7 mouse cellular contexts compared by ENCODE assay signal in genomic region chr7:66912866-66913265, GRCm38 (mm10).
A peak's percentile ranks its signal among the peaks of the same experiment; 100 is the strongest.
DNase-seq lines count a peak whose midpoint lies in the region; ATAC-seq and TF ChIP-seq lines count a peak whose summit lies in the region.

No protein-coding gene starts in this region.

- H3K9me3 ChIP-seq in embryonic facial prominence, embryonic 14.5 days (ENCODE audit: control insufficient read depth, low read length), result no peaks in the 10 kb centered on the region
- H3K9me3 ChIP-seq in heart, postnatal 0 days (replicated peaks; ENCODE audit: control insufficient read depth, low read length), result no peaks in the 10 kb centered on the region
- H3K9me3 ChIP-seq in stomach, postnatal 0 days (ENCODE audit: control insufficient read depth, low read length), result no peaks in the 10 kb centered on the region
- H3K9me3 ChIP-seq in liver, postnatal 0 days (ENCODE audit: low read length), result no peaks in the 10 kb centered on the region

- H3K36me3 ChIP-seq in embryonic facial prominence, embryonic 14.5 days (ENCODE audit: control insufficient read depth, insufficient read depth, low read length), result peaks cover 11% of the 10 kb centered on the region; the same call in 1 of the 2 replicates
- H3K36me3 ChIP-seq in heart, postnatal 0 days (replicated peaks; ENCODE audit: control insufficient read depth, insufficient read depth, low read length), result no peaks in the 10 kb centered on the region
- H3K36me3 ChIP-seq in stomach, postnatal 0 days (ENCODE audit: control insufficient read depth, insufficient read depth, low read length), result no peaks in the 10 kb centered on the region
- no peaks in the 10 kb centered on the region for H3K36me3 ChIP-seq in liver, postnatal 0 days (replicated peaks; ENCODE audit: insufficient read depth, low read length)

- TF ChIP-seq CTCF in heart, postnatal 0 days (IDR thresholded peaks at IDR 0.05; ENCODE audit: low read depth), result no peak
- no peak for TF ChIP-seq CTCF in stomach, postnatal 0 days (IDR thresholded peaks at IDR 0.05; ENCODE audit: low read depth)
- no peak for TF ChIP-seq CTCF in liver, postnatal 0 days (IDR thresholded peaks at IDR 0.05; ENCODE audit: low read depth)

- TF ChIP-seq EP300 in heart, postnatal 0 days (IDR thresholded peaks at IDR 0.05; ENCODE audit: low read depth), result no peak
- no peak for TF ChIP-seq EP300 in stomach, postnatal 0 days (optimal IDR thresholded peaks at IDR 0.05)
- no peak for TF ChIP-seq EP300 in liver, postnatal 0 days (IDR thresholded peaks at IDR 0.05; ENCODE audit: low read depth)

- WGBS in embryonic facial prominence, embryonic 14.5 days, result 35% methylated on average over 5 of the region's 5 CpGs
- 14% methylated on average over 5 of the region's 5 CpGs for WGBS in heart, postnatal 0 days
- 33% methylated on average over 5 of the region's 5 CpGs for WGBS in stomach, postnatal 0 days
- WGBS in liver, postnatal 0 days (ENCODE audit: insufficient replicate concordance), result 39% methylated on average over 5 of the region's 5 CpGs

- no peak overlapping the region for H3K4me3 ChIP-seq in embryonic facial prominence, embryonic 14.5 days (ENCODE audit: low read depth, low read length)
- no peak overlapping the region for H3K4me3 ChIP-seq in heart, postnatal 0 days (ENCODE audit: low read depth, low read length)
- no peak overlapping the region for H3K4me3 ChIP-seq in stomach, postnatal 0 days (ENCODE audit: low read depth, low read length)
- no peak overlapping the region for H3K4me3 ChIP-seq in liver, postnatal 0 days (ENCODE audit: low read depth, low read length)

- H3K4me2 ChIP-seq in embryonic facial prominence, embryonic 14.5 days (ENCODE audit: low read depth, low read length), result no peak overlapping the region
- no peak overlapping the region for H3K4me2 ChIP-seq in heart, postnatal 0 days (ENCODE audit: low read depth, low read length)
- H3K4me2 ChIP-seq in stomach, postnatal 0 days (replicated peaks; ENCODE audit: low read depth), result no peak overlapping the region
- no peak overlapping the region for H3K4me2 ChIP-seq in liver, postnatal 0 days (ENCODE audit: low read depth, low read length)

- no peaks in the 10 kb centered on the region for H3K27me3 ChIP-seq in embryonic facial prominence, embryonic 14.5 days (replicated peaks; ENCODE audit: control insufficient read depth, insufficient read depth, low read length)
- no peaks in the 10 kb centered on the region for H3K27me3 ChIP-seq in heart, postnatal 0 days (ENCODE audit: control insufficient read depth, insufficient read depth, low read length)
- no peaks in the 10 kb centered on the region for H3K27me3 ChIP-seq in stomach, postnatal 0 days (ENCODE audit: control insufficient read depth, insufficient read depth, low read length)
- H3K27me3 ChIP-seq in liver, postnatal 0 days (ENCODE audit: insufficient read depth, low read length), result no peaks in the 10 kb centered on the region

- peak; percentile 89; the same call in 1 of the 2 replicates for ATAC-seq in embryonic facial prominence, embryonic 14.5 days (ENCODE audit: low read depth)
- peak; percentile 92 for ATAC-seq in heart, postnatal 0 days (ENCODE audit: insufficient read depth, low read depth)
- ATAC-seq in stomach, postnatal 0 days (ENCODE audit: low FRiP score, low TSS enrichment), result peak; percentile 69; the same call in 1 of the 2 replicates
- no peak for ATAC-seq in liver, postnatal 0 days

- no peak overlapping the region; the same call in 1 of the 2 replicates for H3K9ac ChIP-seq in embryonic facial prominence, embryonic 14.5 days (ENCODE audit: low read depth, low read length)
- H3K9ac ChIP-seq in heart, postnatal 0 days (replicated peaks; ENCODE audit: low read depth, low read length), result no peak overlapping the region
- no peak overlapping the region for H3K9ac ChIP-seq in stomach, postnatal 0 days (ENCODE audit: low read length)
- H3K9ac ChIP-seq in liver, postnatal 0 days (replicated peaks), result no peak overlapping the region

- H3K4me1 ChIP-seq in embryonic facial prominence, embryonic 14.5 days (ENCODE audit: control insufficient read depth, insufficient read depth, low read length), result 0 out of 2 replicates have a peak, but pooled peaks cover 6% of the 10 kb centered on the region
- peaks cover 10% of the 10 kb centered on the region for H3K4me1 ChIP-seq in heart, postnatal 0 days (ENCODE audit: control insufficient read depth, insufficient read depth)
- no peaks in the 10 kb centered on the region for H3K4me1 ChIP-seq in stomach, postnatal 0 days (replicated peaks; ENCODE audit: control insufficient read depth, insufficient read depth)
- H3K4me1 ChIP-seq in liver, postnatal 0 days (ENCODE audit: insufficient read depth), result no peaks in the 10 kb centered on the region

- DNase-seq in left cerebral cortex, postnatal 4 days, result peak; percentile 13
- no peak for DNase-seq in left cerebral cortex, adult 8-10 months (ENCODE audit: low spot score in 2 of 2)
- DNase-seq in embryonic facial prominence, embryonic 14.5 days (ENCODE audit: low spot score), result peak; percentile 76
- peak; percentile 63 for DNase-seq in heart, postnatal 0 days (ENCODE audit: low spot score)
- DNase-seq in stomach, postnatal 0 days (ENCODE audit: low spot score), result no peak
- no peak for DNase-seq in liver, postnatal 0 days
- DNase-seq in left cerebral cortex, adult 11 months (ENCODE audit: low spot score), result no peak

- peak overlapping the region; percentile 46; the same call in 1 of the 2 replicates for H3K27ac ChIP-seq in embryonic facial prominence, embryonic 14.5 days (replicated peaks; ENCODE audit: low read depth, low read length)
- peak overlapping the region; percentile 76 for H3K27ac ChIP-seq in heart, postnatal 0 days (ENCODE audit: low read depth)
- H3K27ac ChIP-seq in stomach, postnatal 0 days (replicated peaks), result no peak overlapping the region; the same call in 1 of the 2 replicates
- no peak overlapping the region for H3K27ac ChIP-seq in liver, postnatal 0 days (ENCODE audit: low read depth)

- intact Hi-C loops in left cerebral cortex, postnatal 4 days (cut with DNase I), result no loop called here

Comparison
In these comparisons a context has a peak if more than half of its experiments do, and no peak if none do; other contexts are left out.
1. DNase-seq: peak in left cerebral cortex, postnatal 4 days (single experiment), embryonic facial prominence, embryonic 14.5 days (single experiment) and heart, postnatal 0 days (single experiment); none in left cerebral cortex, adult 8-10 months (0 of 2), stomach, postnatal 0 days (single experiment), liver, postnatal 0 days (single experiment) and left cerebral cortex, adult 11 months (single experiment).
2. H3K27ac ChIP-seq: peak in embryonic facial prominence, embryonic 14.5 days (single experiment) and heart, postnatal 0 days (single experiment); none in stomach, postnatal 0 days (single experiment) and liver, postnatal 0 days (single experiment).